Mouse (Mus musculus) left cerebral cortex, adult 11 months (tissue): Measurements from ENCODE around the gene Hacl1.
A peak's percentile ranks its signal among the peaks of the same experiment; 100 is the strongest.

ENCODE experiments used
- DNase-seq: peaks from one replicate; pipeline ENCODE4 v3.0.0; 2022; ENCODE audit warnings: low spot score

Gene Hacl1

GRCm38 (mm10) chr14:31576846-31577697 is 64.0 kb downstream of the Hacl1 start:
- DNase-seq, result no peak

- no peak for DNase-seq
These were observed 65.2 kb downstream of the Hacl1 start for GRCm38 (mm10) chr14:31575866-31576265.

- no peak for DNase-seq
These were observed 66.0 kb downstream of the Hacl1 start for GRCm38 (mm10) chr14:31574903-31575665.

GRCm38 (mm10) chr14:31572561-31573175 is 68.4 kb downstream of the Hacl1 start:
- peak; percentile 43 for DNase-seq

GRCm38 (mm10) chr14:31571419-31571818 is 69.7 kb downstream of the Hacl1 start:
- no peak for DNase-seq

- no peak for DNase-seq
These were observed 70.7 kb downstream of the Hacl1 start for GRCm38 (mm10) chr14:31570131-31570951.

- no peak for DNase-seq
These were observed 71.9 kb downstream of the Hacl1 start for GRCm38 (mm10) chr14:31569151-31569631.

GRCm38 (mm10) chr14:31565478-31566212 is 75.4 kb downstream of the Hacl1 start:
- DNase-seq, result no peak

GRCm38 (mm10) chr14:31564452-31565179 is 76.5 kb downstream of the Hacl1 start:
- no peak for DNase-seq

- no peak for DNase-seq
These were observed 80.2 kb downstream of the Hacl1 start for GRCm38 (mm10) chr14:31560886-31561285.

- DNase-seq, result no peak
These were observed 81.9 kb downstream of the Hacl1 start for GRCm38 (mm10) chr14:31559216-31559615.

- DNase-seq, result no peak
These were observed 83.3 kb downstream of the Hacl1 start for GRCm38 (mm10) chr14:31557784-31558183.

- no peak for DNase-seq
These were observed 83.8 kb downstream of the Hacl1 start for GRCm38 (mm10) chr14:31557273-31557672.

- no peak for DNase-seq
These were observed 84.4 kb downstream of the Hacl1 start for GRCm38 (mm10) chr14:31556526-31557260.

GRCm38 (mm10) chr14:31555963-31556434 is 85.1 kb downstream of the Hacl1 start:
- no peak for DNase-seq

- no peak for DNase-seq
These were observed 86.1 kb downstream of the Hacl1 start for GRCm38 (mm10) chr14:31555021-31555420.
